Mouse (Mus musculus) c-Kit-negative CD71-positive TER-119-positive erythroid progenitor cells, embryonic 14.5 days (primary cell): ENCODE measurements around the gene Inpp5d.
"Not testable (repeated sequence)": the region's sequence is repeated elsewhere in the genome, so short reads cannot be mapped to it uniquely, and the experiment has no call there.

Experiments used
- DNase-seq: peaks from one replicate; pipeline ENCODE4 v3.0.0-alpha.2; 2013; ENCODE audit warnings: low read depth, low spot score

Inpp5d gene

DNA sequence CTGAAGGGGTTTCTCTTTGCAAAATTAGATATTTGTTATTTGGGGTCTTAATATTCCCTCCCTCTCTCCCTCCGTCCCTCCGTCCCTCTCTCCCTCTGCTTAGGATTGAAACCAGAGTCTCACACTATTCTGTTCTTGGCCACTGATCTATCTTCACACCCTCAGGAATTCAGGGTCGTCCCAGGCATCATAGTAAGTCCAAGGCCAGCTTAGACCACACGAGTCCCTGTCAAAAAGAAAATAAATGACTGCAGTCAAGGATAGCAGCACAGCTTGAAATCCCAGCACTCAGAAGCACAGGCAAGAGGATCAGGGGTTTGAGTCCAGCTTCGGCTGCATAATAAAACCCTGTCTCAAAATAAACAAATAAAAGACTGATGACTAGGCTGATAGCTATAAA, 35.0 kb downstream of the Inpp5d start:
- DNase-seq, result no peak

DNA sequence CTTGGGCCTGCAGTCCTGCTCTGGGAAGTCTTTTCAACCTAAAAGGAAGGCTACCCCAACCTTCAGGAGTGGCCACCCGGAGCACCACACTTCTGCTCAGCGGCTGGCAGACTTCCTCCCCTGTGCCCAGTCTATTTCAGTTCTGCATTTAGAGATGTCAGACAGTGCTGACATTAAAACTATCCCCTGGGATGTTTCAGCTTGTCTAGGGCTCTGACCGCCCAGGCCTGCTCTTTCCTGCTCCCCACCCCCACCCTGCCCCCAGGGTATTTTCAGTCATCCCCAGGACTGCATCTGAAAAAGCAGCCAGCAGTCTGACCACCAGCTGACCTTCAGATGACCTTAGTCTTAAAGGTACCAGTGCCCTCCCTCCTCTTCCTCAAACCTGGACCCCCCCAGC, 38.0 kb downstream of the Inpp5d start:
- no peak for DNase-seq

DNA sequence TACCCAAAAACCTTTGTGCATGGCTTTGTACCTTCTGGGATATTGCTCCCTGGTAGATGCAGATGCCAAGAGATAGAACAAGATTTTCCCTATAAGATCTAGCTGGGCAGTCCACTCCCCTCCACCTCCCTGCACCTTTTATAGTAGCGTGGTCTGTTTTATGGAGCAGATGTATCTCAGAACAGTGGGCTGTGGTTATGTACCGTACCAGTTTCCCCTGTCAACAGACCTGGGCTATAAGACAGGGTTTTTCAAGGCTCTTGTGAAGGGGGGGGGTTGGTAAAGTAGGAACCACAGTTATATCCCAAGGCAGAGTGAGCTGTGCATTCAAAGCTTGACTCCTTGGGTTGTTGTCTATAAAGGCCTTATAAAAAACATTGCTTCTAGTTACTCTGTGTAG, 38.4 kb downstream of the Inpp5d start:
- DNase-seq, result no peak

DNA sequence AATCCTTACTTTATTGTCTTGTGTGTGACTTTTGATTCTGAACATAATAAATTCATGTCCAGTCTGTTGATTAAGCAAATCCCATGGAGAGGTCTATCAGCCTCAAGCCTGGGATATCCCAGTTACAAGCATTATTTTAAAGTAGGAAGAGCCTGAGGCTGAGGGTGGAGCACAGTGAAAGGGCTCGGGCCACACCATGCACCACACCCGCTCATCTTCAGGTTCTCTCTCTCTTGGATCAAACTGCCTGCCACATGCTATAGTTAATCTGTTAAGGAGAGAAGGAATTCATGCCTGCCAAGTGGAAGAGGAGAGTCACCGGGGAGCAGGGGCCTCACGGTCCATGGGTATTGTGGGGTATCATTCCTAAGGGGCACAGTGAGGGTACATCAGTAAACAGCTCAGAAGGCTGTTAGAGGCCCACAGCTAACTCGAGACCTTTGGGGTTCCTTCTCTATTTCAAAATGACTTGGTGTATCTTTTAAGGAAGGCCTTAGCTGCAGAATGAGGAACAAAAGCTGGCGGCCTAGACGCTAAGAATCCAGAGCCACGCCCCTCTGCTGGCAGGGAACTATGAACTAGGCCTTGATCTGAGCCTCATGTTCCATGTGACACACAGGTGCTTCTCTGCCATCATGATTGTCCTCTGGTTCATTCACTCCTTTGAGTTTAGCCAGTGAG, 39.0 kb downstream of the Inpp5d start:
- no peak for DNase-seq

DNA sequence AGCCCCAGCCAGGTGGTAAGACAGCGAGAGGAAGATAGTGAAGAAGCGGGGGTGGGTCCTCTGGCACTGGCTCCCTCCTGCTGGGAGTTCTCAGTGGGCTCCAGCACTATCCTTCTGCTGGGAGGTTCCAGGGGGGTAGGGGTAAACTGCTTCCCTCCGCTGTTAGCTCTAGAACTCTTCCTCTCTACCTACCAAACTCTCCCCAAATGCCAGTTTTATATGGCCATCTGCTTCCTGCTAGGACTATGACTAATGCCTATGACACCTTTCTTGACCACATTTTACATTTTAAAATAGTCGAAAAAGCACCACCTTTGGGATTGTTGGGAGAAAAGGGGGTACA, 39.5 kb downstream of the Inpp5d start:
- DNase-seq, result no peak

DNA sequence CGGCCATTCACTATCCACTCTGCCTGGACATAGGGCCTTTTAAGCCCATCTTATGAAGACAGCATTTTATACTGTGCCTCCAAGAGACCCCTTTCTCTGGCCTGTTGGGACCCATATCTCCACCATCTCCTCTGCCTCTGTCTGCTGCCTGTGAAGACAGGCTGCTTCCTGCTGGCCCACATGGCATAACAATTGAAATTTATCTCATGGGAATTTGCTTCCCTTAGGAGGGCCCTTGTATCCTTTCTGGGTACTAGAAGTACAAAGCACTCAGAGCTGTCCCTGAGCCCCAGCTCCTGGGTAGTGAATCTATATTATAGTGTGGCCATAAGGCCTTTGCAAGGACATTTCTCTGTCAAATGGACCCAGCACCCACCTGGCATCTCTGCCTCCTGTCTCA, 40.6 kb downstream of the Inpp5d start:
- DNase-seq, result no peak

DNA sequence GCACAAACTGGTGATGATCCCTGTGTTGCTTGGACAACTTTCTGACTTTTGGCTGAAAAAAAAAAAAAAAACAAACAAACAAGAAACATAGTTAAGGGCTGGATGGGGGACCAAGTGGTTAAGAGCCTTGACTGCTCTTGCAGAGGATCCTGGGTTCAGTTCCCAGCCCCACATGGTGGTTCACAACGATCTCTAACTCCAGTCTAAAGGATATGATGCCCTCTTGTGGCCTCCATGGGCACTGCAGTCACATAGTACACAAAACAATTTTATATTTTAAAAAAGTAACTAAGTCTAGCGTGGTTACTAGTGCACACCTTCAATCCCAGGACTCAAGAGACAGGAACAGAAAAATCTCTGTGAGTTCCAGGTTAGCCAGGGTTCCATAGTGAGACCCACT, 43.9 kb downstream of the Inpp5d start:
- no peak for DNase-seq

DNA sequence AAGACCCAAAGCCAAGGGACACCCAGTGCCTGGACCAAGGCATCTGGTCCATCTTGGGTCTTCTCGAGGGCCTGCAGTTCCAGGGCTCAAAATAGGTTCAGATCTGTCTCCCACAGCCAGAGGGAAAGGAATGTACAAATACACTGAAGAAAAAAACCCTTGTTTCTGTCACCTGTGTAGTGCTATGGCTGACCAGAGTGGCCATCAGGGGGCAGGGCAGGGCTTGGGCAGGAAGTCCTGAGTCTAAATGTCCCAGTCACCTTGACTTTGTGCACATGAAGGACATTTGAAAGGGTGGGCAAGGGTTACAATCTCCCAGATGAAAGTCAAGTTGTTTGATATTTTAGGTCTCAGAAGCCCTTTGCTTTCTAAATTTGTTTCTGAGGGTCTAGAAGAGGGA, 46.9 kb downstream of the Inpp5d start:
- no peak for DNase-seq

DNA sequence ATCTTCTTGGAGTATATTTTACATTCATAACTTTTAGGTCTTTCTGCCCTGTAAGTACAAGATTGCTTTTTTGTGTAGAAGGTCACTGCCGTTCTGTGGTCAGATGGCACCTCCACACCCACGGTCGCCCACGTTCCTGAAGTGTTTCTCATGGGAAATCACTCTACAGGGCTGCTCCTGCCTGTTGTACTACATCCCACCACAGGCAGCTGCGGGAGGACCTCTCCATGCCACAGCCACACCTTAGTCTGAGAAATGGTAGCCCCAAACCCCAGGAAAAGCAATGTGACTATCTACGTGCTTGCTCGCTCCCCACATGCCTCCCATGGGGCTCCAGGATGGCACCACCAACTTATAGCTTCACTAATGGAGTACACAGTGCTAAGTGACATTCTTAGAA, 48.2 kb downstream of the Inpp5d start:
- DNase-seq, result no peak

DNA sequence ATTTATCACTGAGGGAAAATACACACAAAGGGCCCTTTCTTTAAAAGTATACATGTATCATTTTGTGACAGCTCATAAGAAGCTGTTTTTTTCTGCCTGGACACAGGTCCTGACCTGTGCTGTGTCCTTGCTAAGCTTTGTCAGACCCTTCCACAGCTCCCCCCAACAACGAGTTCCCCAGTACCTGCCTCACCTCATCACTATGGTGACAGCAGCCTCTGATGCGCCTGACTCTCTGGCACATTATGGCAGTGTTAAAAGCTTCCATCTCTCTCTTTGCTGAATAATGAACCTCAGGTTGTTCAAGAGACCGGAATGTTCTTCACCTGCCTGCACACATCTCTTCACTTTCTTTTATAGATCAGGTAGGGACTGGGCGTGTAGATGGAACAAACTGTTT, 51.4 kb downstream of the Inpp5d start:
- DNase-seq, result no peak

DNA sequence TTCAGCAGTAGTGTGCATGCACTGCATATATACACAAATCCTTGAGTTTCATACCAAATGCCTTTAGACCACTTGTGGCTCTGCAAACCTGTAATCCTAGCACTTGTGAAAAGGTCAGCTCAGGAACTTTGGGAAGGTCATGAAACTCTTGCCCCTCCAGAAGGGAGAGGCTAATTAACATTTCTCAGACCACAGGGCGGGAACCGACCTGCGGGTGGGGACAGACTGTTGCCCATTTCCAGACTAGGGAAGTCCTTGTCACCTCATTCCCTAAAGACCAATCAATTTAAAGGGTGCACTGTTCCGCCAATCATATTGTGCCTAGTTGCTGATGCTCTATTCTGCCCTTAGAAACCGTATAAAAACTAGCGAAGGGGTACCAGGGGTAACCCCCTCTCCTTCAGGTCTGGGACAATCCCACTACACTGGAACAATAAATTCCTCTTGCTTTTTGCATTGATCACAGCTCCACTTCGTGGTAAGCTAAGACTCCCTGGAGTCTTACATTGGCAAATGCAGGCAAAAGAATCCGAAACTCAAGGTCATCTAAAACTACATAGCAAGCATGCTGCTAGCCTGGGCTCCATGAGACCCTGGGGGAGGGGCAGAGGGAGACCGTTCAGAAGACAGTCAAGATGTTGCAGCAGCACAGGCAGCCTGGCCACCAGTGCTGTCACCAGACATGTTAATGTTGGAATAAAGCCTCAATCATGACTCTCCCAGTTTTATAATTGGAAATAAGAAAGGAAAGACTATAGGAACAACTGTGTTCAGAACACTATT, 53.9 kb downstream of the Inpp5d start:
- no peak for DNase-seq

DNA sequence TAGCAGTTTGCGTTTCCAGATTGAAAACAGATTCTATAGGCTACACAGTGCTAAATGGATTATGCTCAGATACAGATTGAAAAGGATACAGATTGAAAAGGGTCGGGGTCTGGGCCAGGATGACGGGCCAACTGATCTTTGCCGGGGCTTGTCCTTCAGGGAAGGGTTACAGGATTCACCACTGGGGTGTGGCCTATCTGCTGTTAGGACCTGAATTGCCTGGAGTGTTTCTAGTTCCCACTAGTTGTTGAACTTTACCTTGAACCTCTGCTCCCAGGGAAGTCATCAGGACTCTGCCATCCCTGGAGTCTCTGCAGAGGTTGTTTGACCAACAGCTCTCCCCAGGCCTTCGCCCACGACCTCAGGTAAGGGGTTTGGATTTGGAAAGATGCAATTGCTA, 55.9 kb downstream of the Inpp5d start:
- no peak for DNase-seq

DNA sequence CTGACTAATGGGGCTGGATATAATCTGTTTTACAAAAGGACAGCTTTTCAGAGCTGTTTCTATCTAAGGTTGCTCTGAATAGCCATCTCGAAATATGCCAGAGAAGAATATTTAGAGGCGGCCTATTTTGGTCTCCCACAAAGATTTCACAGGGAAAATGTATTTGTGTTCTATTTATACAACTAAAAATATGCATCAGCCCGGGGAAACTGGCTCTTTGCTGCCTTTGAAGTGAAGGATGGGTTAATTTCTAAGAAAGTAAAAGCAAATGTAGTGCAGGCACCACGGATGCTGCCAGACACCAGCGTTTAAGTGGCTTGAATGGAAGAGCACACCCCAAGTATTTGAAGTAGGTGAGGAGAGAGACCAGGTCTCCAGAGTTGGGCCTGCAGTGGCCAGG, 59.0 kb downstream of the Inpp5d start:
- no peak for DNase-seq

DNA sequence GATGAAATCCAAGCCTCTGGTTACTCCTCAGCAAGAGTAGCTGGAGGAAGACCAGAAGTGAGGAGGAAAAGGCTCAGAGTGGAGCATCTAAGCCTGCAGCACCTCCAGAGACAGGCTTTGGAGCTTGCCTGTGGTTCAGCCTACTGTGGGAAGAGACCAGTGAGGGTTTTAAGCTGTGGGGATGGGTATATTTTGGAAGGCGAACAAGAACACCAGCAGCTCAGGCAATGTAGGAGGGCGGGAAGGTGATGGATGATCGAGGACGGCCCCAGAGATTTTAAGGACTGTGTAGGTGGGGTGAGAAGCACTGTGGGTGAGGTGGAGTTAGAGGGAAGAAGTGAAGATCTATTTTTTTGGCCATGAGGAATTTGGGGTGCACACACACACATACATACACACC, 60.8 kb downstream of the Inpp5d start:
- no peak for DNase-seq

DNA sequence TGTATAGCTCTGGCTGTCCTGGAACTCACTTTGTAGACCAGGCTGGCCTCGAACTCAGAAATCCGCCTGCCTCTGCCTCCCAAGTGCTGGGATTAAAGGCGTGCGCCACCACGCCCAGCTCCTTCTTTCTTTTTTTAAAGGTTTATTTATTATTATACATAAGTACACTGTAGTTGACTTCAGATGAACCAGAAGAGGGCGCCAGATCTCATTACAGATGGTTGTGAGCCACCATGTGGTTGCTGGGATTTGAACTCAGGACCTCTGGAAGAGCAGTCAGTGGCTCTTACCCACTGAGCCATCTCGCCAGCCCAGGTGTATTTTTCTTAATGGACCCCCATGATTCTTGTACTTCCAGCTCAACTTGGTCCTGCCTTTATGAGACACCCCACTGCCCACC, 62.4 kb downstream of the Inpp5d start:
- DNase-seq, result not testable (repeated sequence)

DNA sequence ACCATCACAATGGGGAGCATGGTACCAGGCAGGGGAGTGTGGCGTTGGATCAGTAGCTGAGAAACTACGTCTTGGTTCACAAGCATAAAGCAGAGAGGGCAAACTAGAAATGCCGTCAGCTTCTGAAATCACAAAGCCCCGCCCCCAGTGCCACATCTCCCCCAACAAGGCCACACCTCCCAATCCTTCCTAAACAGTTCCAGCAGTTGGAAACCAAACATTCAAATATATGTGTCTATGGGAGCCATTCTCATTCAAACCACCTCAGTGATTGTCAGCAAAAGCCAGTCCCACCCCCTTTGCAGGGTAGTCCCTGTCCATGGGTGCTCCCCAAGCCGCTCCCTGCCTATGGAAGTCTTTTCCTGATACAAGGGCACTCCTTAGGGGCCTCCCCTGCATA, 64.0 kb downstream of the Inpp5d start:
- no peak for DNase-seq

DNA sequence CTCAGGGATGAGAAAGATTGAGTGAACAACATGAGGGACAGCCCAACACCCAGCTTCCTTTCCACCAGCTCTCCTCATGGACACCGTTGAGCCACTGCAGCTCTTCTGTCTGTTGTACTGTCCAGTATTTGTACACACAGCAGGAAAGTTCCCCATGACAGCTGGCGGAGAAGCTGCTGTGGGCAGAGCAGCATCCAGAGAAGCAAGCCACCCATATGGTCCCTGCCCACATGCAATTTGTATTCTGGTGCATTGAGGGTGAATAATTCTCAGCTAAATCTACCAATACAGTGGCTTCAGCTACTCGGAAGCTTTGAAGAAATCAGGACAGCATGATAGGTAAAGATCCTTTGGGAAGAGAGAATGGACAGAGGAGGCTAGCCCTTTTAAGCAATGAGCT, 64.7 kb downstream of the Inpp5d start:
- no peak for DNase-seq

DNA sequence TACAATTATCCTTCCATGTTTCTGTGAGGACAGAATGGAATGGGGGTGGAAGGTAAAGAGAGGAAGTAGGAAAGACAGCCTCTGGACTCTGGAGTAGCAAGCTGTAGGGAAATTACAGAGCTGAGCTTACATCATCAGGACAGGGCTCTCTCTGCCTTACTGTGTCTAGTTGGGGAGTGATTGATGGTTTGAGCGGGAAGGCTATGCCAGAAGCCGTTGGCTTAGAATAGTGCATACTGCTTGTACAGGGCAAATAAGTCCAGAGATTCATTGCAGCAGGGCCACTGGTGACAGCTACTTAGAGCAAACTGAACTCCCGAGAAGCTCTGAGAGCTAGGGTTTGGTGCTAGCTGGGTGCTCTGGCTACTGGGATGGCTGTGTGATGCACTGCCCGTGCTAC, 66.2 kb downstream of the Inpp5d start:
- DNase-seq, result no peak

DNA sequence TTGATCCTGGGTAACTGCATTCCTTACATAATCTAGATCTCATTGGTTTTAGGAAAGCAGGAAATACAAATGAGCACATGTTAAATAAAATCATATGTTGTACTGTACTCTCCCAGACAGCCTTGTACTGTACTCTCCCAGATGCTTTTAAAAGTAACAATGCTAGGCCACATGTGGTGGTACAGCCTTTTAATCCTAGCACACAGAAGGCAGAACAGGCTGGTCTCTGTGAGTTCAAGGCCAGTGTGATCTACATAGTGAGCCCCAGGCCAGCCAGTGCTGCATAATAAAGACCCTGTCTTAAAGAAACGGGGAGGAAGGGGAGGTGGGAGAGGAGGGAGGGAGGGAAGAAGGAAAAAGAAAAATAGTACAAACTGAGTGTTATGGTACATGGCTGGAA, 66.9 kb downstream of the Inpp5d start:
- DNase-seq, result no peak

DNA sequence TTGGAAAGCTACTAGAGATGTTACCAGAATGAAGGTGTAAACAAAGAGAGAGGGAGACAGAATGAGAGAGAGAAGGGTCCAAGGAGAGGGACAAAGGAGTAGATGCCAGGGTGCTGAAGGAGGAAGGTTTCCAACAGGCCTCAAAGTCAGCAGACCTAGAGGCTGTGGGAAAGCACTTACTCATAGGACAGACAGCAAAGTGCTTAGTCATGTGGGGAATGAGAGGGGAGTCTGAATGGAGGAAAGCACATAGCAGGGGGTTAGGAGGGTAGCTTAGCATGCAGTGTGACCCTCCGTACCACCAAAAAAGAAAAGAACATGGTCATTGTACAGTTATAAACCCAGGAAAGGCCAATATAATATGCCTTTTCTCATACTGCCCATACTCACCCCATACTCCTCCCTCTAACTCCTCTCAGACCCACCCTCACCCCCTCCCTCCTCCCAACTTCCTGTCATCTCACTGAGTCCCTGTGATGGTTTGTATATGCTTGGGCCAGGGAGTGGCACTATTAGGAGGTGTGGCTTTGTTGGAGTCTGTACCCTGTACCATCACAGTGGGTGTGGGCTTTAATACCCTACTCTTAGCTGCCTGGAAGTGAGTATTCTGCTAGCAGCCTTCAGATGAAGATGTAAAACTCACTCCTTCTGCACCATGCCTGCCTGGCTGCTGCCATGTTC, 69.7 kb downstream of the Inpp5d start:
- DNase-seq, result no peak

DNA sequence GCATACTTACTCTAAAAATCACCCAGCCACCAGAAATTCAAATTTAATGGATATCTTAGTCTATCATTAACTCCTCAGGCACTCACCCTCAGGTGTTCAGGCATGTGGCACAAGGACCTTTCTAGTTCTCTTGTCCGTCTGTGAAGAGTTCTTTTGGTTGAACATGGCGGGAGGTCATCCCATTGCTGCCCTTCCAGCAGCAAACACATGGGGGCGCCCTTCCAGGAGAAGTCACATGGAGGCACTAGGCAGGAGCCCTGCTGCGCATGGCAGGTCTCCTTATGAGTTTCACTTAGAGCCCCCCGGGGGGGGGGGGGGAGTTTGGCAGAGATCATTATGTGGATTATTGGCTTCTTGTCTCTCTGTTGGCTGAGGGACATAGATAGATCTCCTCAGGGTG, 76.2 kb downstream of the Inpp5d start:
- DNase-seq, result no peak

DNA sequence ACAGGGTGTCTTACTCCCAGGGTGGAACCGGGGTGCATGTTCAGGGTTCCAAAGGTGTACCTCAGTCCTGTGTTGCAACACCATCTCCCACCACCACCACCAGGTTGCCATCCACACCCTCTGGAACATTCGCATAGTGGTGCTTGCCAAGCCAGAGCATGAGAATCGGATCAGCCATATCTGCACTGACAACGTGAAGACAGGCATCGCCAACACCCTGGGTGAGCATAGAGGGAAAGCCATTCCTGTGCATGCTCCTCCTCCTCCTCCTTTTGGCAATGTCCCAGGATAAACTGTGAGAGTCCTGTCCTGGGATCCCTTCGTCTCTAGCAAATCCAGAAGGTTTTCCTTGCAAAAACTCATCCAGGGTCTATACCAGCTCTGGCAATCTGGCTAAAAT, 77.9 kb downstream of the Inpp5d start:
- no peak for DNase-seq

DNA sequence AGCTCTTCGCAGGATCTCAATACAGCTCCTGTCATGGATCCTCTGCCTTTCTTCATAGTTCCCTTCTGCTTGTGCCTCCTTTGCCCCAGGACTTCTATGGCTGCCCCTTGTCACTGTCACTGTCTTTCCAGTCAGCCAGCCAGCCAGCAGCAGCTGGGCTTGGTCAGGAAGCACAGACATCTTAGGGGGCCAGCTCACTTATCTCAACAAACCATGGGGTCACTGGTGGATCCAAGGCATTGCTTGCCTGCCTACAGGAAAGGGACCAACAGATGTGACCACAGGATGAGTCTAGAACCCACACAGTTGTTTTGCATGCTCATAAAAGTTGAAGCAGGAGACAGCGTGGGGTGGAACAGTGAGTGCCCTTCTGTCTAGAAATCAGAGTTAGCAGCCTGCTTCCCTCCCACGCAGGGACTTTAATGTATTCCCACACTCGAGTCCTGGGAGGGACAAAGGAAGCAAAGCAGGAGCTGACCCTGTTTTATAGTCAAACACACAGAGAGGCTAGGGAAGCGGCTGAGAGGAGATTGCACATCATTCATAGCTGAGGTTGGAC, 79.9 kb downstream of the Inpp5d start:
- no peak for DNase-seq
